Mouse (Mus musculus): ENCODE measurements around the gene Lrrc75b.

GRCm38 (mm10) chr10:75552701-75553450 is 7.3 kb downstream of the Lrrc75b start:
- no peak for TF ChIP-seq GATA1 (IDR thresholded peaks at IDR 0.05; ENCODE audit: low read length)
- TF ChIP-seq TAL1 (IDR thresholded peaks at IDR 0.05; ENCODE audit: low read length), result no peak

Measured in erythroblast, embryonic 14.5 days (primary cell).